Mouse (Mus musculus) telencephalon, adult 2 months (tissue): Measurements from ENCODE around the gene Entpd5.
A peak's percentile ranks its signal among the peaks of the same experiment; 100 is the strongest.

Source experiments
- DNase-seq: peaks from one replicate; pipeline ENCODE4 v3.0.0-alpha.2; 2011; ENCODE audit warnings: low read depth, low spot score

Gene Entpd5

GRCm38 (mm10) chr12:84408819-84409507 is at the start of gene Entpd5, which contains the start of gene Bbof1:
TSS of gene Entpd5 (minus strand) at chr12:84409029.
TSS of gene Bbof1 (plus strand) at chr12:84409071.
- peak; percentile 69 for DNase-seq

GRCm38 (mm10) chr12:84456911-84457310 is 48.1 kb upstream of the Entpd5 start:
- DNase-seq: no peak

GRCm38 (mm10) chr12:84451801-84452200 is 43.0 kb upstream of the Entpd5 start:
- peak; percentile 6 for DNase-seq

- DNase-seq: peak; percentile 100
Measured at GRCm38 (mm10) chr12:84450718-84451646, 42.2 kb upstream of the Entpd5 start, which contains the start of the genes Aldh6a1 and Lin52. TSS of gene Aldh6a1 (minus strand) at chr12:84451004. TSS of gene Lin52 (plus strand) at chr12:84451422.

GRCm38 (mm10) chr12:84450351-84450717 is 41.5 kb upstream of the Entpd5 start:
- DNase-seq: peak; percentile 13

GRCm38 (mm10) chr12:84449887-84450286 is 41.1 kb upstream of the Entpd5 start:
- no peak for DNase-seq

- no peak for DNase-seq
Measured at GRCm38 (mm10) chr12:84448181-84448580, 39.4 kb upstream of the Entpd5 start.

- no peak for DNase-seq
Measured at GRCm38 (mm10) chr12:84447386-84447785, 38.6 kb upstream of the Entpd5 start.

- DNase-seq: no peak
Measured at GRCm38 (mm10) chr12:84442526-84442925, 33.7 kb upstream of the Entpd5 start.

GRCm38 (mm10) chr12:84438697-84439096 is 29.9 kb upstream of the Entpd5 start:
- no peak for DNase-seq

- no peak for DNase-seq
Measured at GRCm38 (mm10) chr12:84429825-84430224, 21.0 kb upstream of the Entpd5 start.

GRCm38 (mm10) chr12:84423990-84424389 is 15.2 kb upstream of the Entpd5 start:
- no peak for DNase-seq

- DNase-seq: no peak
Measured at GRCm38 (mm10) chr12:84417605-84417922, 8.7 kb upstream of the Entpd5 start.

- peak; percentile 83 for DNase-seq
Measured at GRCm38 (mm10) chr12:84416834-84417604, 8.2 kb upstream of the Entpd5 start, which contains the start of gene Rnf113a2. TSS of gene Rnf113a2 (plus strand) at chr12:84417196.

- DNase-seq: peak; percentile 11
Measured at GRCm38 (mm10) chr12:84407874-84408818, 683 bp downstream of the Entpd5 start.

GRCm38 (mm10) chr12:84407259-84407658 is 1.6 kb downstream of the Entpd5 start:
- no peak for DNase-seq

GRCm38 (mm10) chr12:84404541-84404940 is 4.3 kb downstream of the Entpd5 start:
- DNase-seq: peak; percentile 16

GRCm38 (mm10) chr12:84402923-84403322 is 5.9 kb downstream of the Entpd5 start:
- DNase-seq: no peak

- no peak for DNase-seq
Measured at GRCm38 (mm10) chr12:84400653-84401052, 8.2 kb downstream of the Entpd5 start.

- no peak for DNase-seq
Measured at GRCm38 (mm10) chr12:84400068-84400467, 8.8 kb downstream of the Entpd5 start.

GRCm38 (mm10) chr12:84399663-84400062 is 9.2 kb downstream of the Entpd5 start:
- no peak for DNase-seq
